Mouse (Mus musculus): ENCODE data around the gene Nat14. TPM values are rescaled to one million over a fixed set of nuclear protein-coding genes. Genes with fewer than 3 reads are reported as not detected.
A peak's percentile ranks its signal among the peaks of the same experiment; 100 is the strongest.

The Nat14 gene
- polyA plus RNA-seq, 1 experiment from 2014 or later = 21.5 TPM

- Histone ChIP-seq H3K9me3 (no peaks in the 10 kb centered on the region), H3K36me3 (peaks cover 40% of the 10 kb centered on the region), H3K4me1 (replicated peaks) (peaks cover 78% of the 10 kb centered on the region), H3K27me3 (no peaks in the 10 kb centered on the region), H3K27ac (replicated peaks) (peak overlapping the region; percentile 99), H3K4me3 (no peak overlapping the region), H3K4me2 (peak overlapping the region; percentile 95; the same call in 1 of the 2 replicates), H3K9ac (peak overlapping the region; percentile 73)
- no peak for ATAC-seq (ENCODE audit: low read depth)
- 63% methylated on average over 23 of the region's 23 CpGs for WGBS
Observed at GRCm38 (mm10) chr7:4920976-4921823, 628 bp upstream of the Nat14 start.

- Histone ChIP-seq H3K4me1 (replicated peaks) (peaks cover 76% of the 10 kb centered on the region), H3K27me3 (no peaks in the 10 kb centered on the region), H3K9ac (peak overlapping the region; percentile 73), H3K4me3 (peak overlapping the region; percentile 43), H3K9me3 (no peaks in the 10 kb centered on the region), H3K4me2 (peak overlapping the region; percentile 95), H3K36me3 (peaks cover 39% of the 10 kb centered on the region), H3K27ac (replicated peaks) (peak overlapping the region; percentile 99)
- WGBS = under 1% methylated on average over 14 of the region's 14 CpGs
- ATAC-seq (ENCODE audit: low read depth) = peak; percentile 80
Observed at GRCm38 (mm10) chr7:4922508-4922907, 680 bp downstream of the Nat14 start.

GRCm38 (mm10) chr7:4922931-4923565 is 1.2 kb downstream of the Nat14 start:
- Histone ChIP-seq H3K36me3 (peaks cover 33% of the 10 kb centered on the region), H3K4me2 (peak overlapping the region; percentile 95), H3K4me1 (replicated peaks) (peaks cover 77% of the 10 kb centered on the region), H3K27ac (replicated peaks) (peak overlapping the region; percentile 99), H3K9me3 (no peaks in the 10 kb centered on the region), H3K4me3 (peak overlapping the region; percentile 43), H3K9ac (peak overlapping the region; percentile 76), H3K27me3 (no peaks in the 10 kb centered on the region)
- ATAC-seq (ENCODE audit: low read depth) = peak; percentile 67
- WGBS = 2% methylated on average over 14 of the region's 14 CpGs

GRCm38 (mm10) chr7:4923586-4924364 is 1.9 kb downstream of the Nat14 start:
- Histone ChIP-seq H3K9me3 (no peaks in the 10 kb centered on the region), H3K27ac (replicated peaks) (peak overlapping the region; percentile 99), H3K4me1 (replicated peaks) (peaks cover 76% of the 10 kb centered on the region), H3K4me2 (peak overlapping the region; percentile 95), H3K4me3 (peak overlapping the region; percentile 43), H3K36me3 (peaks cover 27% of the 10 kb centered on the region), H3K9ac (peak overlapping the region; percentile 76), H3K27me3 (no peaks in the 10 kb centered on the region)
- peak; percentile 4 for ATAC-seq (ENCODE audit: low read depth)
- WGBS = 4% methylated on average over 37 of the region's 37 CpGs

GRCm38 (mm10) chr7:4924483-4924882 is 2.7 kb downstream of the Nat14 start:
- H3K36me3 ChIP-seq = peaks cover 20% of the 10 kb centered on the region
- H3K4me2 ChIP-seq = peak overlapping the region; percentile 95
- 4% methylated on average over 4 of the region's 4 CpGs for WGBS
- H3K27ac ChIP-seq (replicated peaks) = peak overlapping the region; percentile 99
- H3K4me1 ChIP-seq (replicated peaks) = peaks cover 76% of the 10 kb centered on the region
- peak overlapping the region; percentile 43 for H3K4me3 ChIP-seq
- H3K9me3 ChIP-seq = no peaks in the 10 kb centered on the region
- peak overlapping the region; percentile 76 for H3K9ac ChIP-seq
- H3K27me3 ChIP-seq = no peaks in the 10 kb centered on the region
- no peak for ATAC-seq (ENCODE audit: low read depth)

GRCm38 (mm10) chr7:4924891-4925301 is 3.1 kb downstream of the Nat14 start:
- Histone ChIP-seq H3K4me1 (replicated peaks) (peaks cover 76% of the 10 kb centered on the region), H3K4me3 (no peak overlapping the region), H3K36me3 (peaks cover 15% of the 10 kb centered on the region), H3K4me2 (peak overlapping the region; percentile 95), H3K27me3 (no peaks in the 10 kb centered on the region), H3K9me3 (no peaks in the 10 kb centered on the region), H3K9ac (peak overlapping the region; percentile 76), H3K27ac (replicated peaks) (peak overlapping the region; percentile 99)
- 8% methylated on average over 4 of the region's 4 CpGs for WGBS
- ATAC-seq (ENCODE audit: low read depth) = no peak

GRCm38 (mm10) chr7:4925441-4926381 is 3.9 kb downstream of the Nat14 start, which contains the start of gene Ssc5d:
TSS of gene Ssc5d (plus strand) at chr7:4925785.
- H3K27ac ChIP-seq (replicated peaks) = peak within 1 kb of the TSS; percentile 99
- peaks cover 74% of the 10 kb centered on the region for H3K4me1 ChIP-seq (replicated peaks)
- H3K9ac ChIP-seq = peak within 1 kb of the TSS; percentile 76
- H3K27me3 ChIP-seq = no peaks in the 10 kb centered on the region
- H3K36me3 ChIP-seq = peaks cover 7% of the 10 kb centered on the region
- no peaks in the 10 kb centered on the region for H3K9me3 ChIP-seq
- 14% methylated on average over 6 of the region's 6 CpGs for WGBS
- ATAC-seq (ENCODE audit: low read depth) = no peak
- peak within 1 kb of the TSS; percentile 95 for H3K4me2 ChIP-seq
- H3K4me3 ChIP-seq = no peak within 1 kb of the TSS

- 0 out of 2 replicates have a peak overlapping the region, but pooled peaks have one; percentile 4 for H3K9ac ChIP-seq
- H3K4me2 ChIP-seq = no peak overlapping the region
- H3K4me3 ChIP-seq = no peak overlapping the region
- H3K27me3 ChIP-seq = no peaks in the 10 kb centered on the region
- no peak for ATAC-seq (ENCODE audit: low read depth)
- no peaks in the 10 kb centered on the region for H3K36me3 ChIP-seq
- no peaks in the 10 kb centered on the region for H3K9me3 ChIP-seq
- peaks cover 63% of the 10 kb centered on the region for H3K4me1 ChIP-seq (replicated peaks)
- H3K27ac ChIP-seq (replicated peaks) = no peak overlapping the region
- WGBS = 63% methylated on average over 16 of the region's 16 CpGs
Observed at GRCm38 (mm10) chr7:4926849-4927248, 5.0 kb downstream of the Nat14 start.

- no peak overlapping the region for H3K4me3 ChIP-seq
- H3K27me3 ChIP-seq = no peaks in the 10 kb centered on the region
- no peaks in the 10 kb centered on the region for H3K36me3 ChIP-seq
- H3K27ac ChIP-seq (replicated peaks) = no peak overlapping the region
- 62% methylated on average over 8 of the region's 8 CpGs for WGBS
- H3K4me1 ChIP-seq (replicated peaks) = peaks cover 54% of the 10 kb centered on the region
- no peak overlapping the region for H3K4me2 ChIP-seq
- no peak for ATAC-seq (ENCODE audit: low read depth)
- no peak overlapping the region; the same call in 1 of the 2 replicates for H3K9ac ChIP-seq
- no peaks in the 10 kb centered on the region for H3K9me3 ChIP-seq
Observed at GRCm38 (mm10) chr7:4927711-4928110, 5.9 kb downstream of the Nat14 start.

GRCm38 (mm10) chr7:4928323-4928722 is 6.5 kb downstream of the Nat14 start:
- Histone ChIP-seq H3K4me3 (no peak overlapping the region), H3K27me3 (no peaks in the 10 kb centered on the region), H3K36me3 (no peaks in the 10 kb centered on the region), H3K9ac (no peak overlapping the region), H3K4me2 (no peak overlapping the region), H3K4me1 (replicated peaks) (peaks cover 48% of the 10 kb centered on the region), H3K27ac (replicated peaks) (no peak overlapping the region), H3K9me3 (no peaks in the 10 kb centered on the region)
- 73% methylated on average over 16 of the region's 17 CpGs for WGBS
- ATAC-seq (ENCODE audit: low read depth) = no peak

- H3K36me3 ChIP-seq = no peaks in the 10 kb centered on the region
- no peak overlapping the region for H3K27ac ChIP-seq (replicated peaks)
- H3K9ac ChIP-seq = no peak overlapping the region
- H3K4me3 ChIP-seq = no peak overlapping the region
- H3K27me3 ChIP-seq = no peaks in the 10 kb centered on the region
- ATAC-seq (ENCODE audit: low read depth) = no peak
- 74% methylated on average over 12 of the region's 12 CpGs for WGBS
- H3K9me3 ChIP-seq = peaks cover 5% of the 10 kb centered on the region; the same call in 1 of the 2 replicates
- peaks cover 2% of the 10 kb centered on the region; the same call in 1 of the 2 replicates for H3K4me1 ChIP-seq (replicated peaks)
- no peak overlapping the region for H3K4me2 ChIP-seq
Observed at GRCm38 (mm10) chr7:4933103-4933502, 11.3 kb downstream of the Nat14 start.

All from neural tube, embryonic 13.5 days (tissue).